Mouse (Mus musculus) effector memory CD4-positive, alpha-beta T cell, adult 5 months (primary cell): Measurements from ENCODE around the gene Tmem116. TPM values are rescaled to one million over a fixed set of nuclear protein-coding genes. Genes with fewer than 3 reads are reported as not detected.

Experiments used
- polyA plus RNA-seq: library from polyadenylated mRNA; unstranded; fragments of 100-300 nt; shearing (Covaris generic); gene quantifications from one replicate; pipeline ENCODE4 v1.2.1, GENCODE M21; 2017

The Tmem116 gene
- 1.2 TPM for polyA plus RNA-seq

DNA sequence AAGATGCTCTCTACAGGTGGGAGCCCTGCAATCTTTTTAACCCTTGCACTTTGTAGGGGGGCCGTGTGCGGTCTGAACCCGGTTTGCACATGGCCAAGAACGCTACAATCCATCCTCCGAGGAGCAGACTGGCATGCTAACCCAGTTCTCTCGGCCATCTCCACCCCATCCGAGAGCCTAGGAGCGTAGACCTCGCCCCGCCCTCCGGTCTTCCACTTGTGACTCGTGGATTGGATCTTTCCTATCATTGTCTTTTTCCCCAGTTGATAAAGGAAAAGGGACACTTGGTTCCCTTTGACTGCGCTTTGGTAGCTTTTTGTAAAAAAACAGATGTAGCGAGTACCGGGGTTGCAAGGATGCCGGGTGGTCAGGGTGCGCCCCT, at the start of gene Tmem116:
Gene Tmem116, plus strand, starts transcription at position 250 of the 382 bp plus-strand sequence.

DNA sequence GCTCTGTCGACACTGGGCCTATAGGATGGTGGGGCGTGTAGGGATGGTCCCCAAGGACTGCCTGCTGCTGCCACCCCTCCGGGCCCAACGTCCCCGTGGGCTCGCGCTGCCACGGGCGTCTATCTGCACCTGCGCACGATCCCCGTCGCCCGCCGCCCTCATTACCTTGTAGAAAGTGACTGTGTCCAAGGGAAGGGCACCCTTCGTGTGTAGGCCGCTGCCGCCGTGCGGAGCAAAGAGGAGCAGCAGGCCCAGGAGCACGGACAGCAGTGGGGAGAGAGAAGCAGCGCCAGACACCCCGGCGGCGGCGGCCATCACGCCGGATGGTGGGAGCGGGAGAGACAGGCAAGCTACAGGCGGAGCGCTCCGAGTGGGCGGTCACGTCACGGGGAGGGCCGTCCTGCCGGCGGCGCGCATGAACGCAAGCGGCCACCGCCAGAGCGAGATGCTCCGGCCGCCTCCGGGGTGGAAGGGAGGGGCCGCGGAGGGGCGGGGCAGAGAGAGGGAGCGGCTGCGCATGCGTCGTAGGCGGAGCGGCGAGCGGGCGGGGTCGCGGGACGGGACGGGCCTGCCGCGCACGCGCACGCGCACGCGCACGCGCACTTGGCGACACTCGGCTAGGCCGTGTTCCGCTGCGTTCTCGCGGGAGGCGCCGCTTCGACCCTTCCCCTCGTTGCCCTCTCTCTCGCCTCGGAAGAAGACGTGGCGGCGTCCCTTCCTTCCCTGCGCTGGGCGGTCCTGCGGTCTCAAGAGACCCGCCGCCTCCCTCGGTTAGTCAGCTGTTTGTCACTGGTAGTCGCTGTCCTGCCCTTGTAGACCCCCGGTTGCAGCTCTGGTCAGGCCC, 555 bp downstream of the Tmem116 start, which contains the start of gene Erp29:
Gene Erp29, minus strand, starts transcription at position 481 of the 844 bp plus-strand sequence.

DNA sequence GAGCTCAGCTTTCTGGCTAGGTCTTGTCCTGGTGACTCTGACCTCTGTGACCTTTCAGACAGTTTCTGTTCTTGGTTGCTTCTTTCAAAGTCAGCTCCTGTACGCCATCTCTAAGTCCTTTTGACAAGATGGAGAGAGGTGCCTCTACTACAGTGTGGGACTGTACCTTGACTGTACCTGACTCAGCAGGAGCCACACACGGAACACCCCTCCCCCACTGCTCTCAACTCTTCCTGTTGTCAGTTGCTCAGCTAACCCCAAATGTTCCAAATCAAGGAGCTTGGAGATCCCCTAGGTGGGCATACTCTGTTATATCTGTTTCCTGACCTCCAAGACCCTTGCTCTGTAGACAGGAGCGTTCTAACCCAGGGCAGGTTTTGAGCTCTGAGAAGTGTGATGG, 51.5 kb downstream of the Tmem116 start, which contains the start of gene Adam1b:
Gene Adam1b, minus strand, starts transcription at position 205 of the 400 bp plus-strand sequence.

DNA sequence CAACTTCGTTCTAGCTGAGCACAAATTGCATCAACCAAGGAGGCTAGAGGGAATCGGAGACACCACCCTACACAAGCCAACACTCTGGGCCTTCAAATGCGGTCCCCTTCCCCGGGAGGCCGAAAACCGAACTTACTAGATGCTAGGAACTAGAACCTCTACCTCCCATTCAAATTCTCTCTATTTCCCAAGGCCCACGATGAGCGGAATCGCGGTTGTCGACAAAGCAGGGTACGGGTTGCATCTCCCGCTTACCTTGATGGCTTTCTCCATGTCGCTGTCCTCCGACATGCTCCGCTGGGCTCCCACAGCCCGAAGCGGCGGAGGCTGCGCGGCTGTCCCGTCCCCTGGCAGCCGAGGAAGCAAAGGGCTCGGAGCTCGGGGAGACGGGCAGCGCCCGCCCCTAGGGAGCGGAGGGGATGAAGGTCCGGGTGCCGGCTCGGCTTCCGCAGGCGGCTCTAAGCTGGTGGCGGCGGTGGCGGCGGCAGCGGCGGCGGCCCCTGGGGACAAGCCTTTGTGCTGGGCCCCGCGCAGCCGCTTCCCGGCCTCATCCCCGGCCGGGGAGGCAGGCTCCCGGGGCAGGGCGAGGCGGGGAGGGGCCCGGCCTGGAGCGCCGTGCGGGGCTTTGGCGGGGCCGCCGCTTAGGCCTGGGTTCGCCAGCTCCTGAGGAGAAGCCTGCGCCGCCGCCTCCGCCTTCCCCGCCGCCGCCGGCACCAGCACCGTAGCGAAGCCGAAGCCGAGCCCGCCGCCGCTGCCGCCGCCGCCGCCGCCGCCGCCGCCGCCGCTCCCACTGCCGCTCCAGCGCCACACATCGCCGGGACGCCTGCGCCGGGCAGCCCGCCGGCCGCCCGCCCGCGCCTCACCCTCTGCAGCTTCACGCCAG, 93.5 kb downstream of the Tmem116 start, which contains the start of the genes Adam1a and Gm42878:
Gene Adam1a, minus strand, starts transcription at position 573 of the 883 bp plus-strand sequence.
Gene Gm42878, minus strand, starts transcription at position 573 of the 883 bp plus-strand sequence.

DNA sequence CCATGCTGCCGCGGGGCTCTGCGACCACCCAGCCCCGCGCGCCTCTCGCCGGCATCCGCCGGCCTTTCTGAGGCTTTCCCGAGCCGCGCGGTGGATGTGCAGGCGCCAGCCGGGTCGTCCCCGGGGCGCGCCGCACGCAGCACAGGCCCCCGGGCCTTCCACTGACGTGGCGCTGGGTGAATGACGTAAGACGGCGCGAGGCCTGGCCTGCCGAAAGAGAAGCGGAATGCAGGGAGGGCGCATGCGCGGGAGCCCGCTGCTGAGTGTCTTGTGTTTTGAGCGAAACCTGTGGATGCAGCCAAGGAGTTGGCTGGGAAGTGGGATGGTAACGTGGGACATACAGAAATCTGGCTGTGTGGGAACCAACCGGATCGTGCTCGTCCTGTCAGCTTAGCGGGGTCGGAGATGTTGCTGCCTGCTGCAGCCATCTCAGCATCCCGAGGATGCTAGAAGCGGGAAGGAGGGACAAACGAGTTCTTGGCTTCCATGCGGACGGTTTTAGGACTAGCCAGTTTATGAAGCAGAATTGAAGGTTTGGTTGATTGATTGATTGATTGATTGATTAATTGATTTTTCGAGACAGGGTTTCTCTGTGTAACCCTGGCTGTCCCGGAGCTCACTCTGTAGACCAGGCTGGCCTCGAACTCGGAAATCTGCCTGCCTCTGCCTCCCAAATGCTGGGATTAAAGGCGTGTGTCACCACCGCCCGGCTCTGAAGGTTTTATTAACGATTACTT, 94.3 kb downstream of the Tmem116 start, which contains the start of gene Mapkapk5:
Gene Mapkapk5, minus strand, starts transcription at position 113 of the 737 bp plus-strand sequence.

Other genes starting within 250 kb of the Tmem116 start
- 850 TPM for gene Rpl6, start 247.4 kb upstream of the Tmem116 start, polyA plus RNA-seq
- gene Hectd4, start 231.7 kb upstream of the Tmem116 start, polyA plus RNA-seq: 9.3 TPM
- 80.4 TPM for gene Trafd1, start 66.3 kb upstream of the Tmem116 start, polyA plus RNA-seq
- 31.9 TPM for gene Naa25, start 54.0 kb upstream of the Tmem116 start, polyA plus RNA-seq
- 44.4 TPM for gene Erp29, start 613 bp downstream of the Tmem116 start, polyA plus RNA-seq
- gene Adam1b, start 51.5 kb downstream of the Tmem116 start, polyA plus RNA-seq: not detected
- 0.30 TPM for gene Adam1a, start 93.6 kb downstream of the Tmem116 start, polyA plus RNA-seq
- 0.35 TPM for gene Gm42878, start 93.6 kb downstream of the Tmem116 start, polyA plus RNA-seq
- gene Mapkapk5, start 94.0 kb downstream of the Tmem116 start, polyA plus RNA-seq: 55.5 TPM
- 7.1 TPM for gene Aldh2, start 141.9 kb downstream of the Tmem116 start, polyA plus RNA-seq
- gene Acad12, start 167.0 kb downstream of the Tmem116 start, polyA plus RNA-seq: 0.52 TPM
- gene Acad10, start 208.6 kb downstream of the Tmem116 start, polyA plus RNA-seq: 9.5 TPM
- 97.5 TPM for gene Brap, start 208.7 kb downstream of the Tmem116 start, polyA plus RNA-seq